Mouse (Mus musculus) bone marrow, adult 2 months (tissue): ENCODE results near the gene A830031A19Rik.

Source experiments
- CTCF ChIP-seq: fragments of 200-500 bp; IDR thresholded peaks from 2 replicates; pipeline ENCODE4 v1.5.1; 2011; ENCODE audit warnings: low read length, control low read depth; ENCODE audit not compliant: control insufficient read depth, insufficient read depth
- POLR2A ChIP-seq: fragments of 200-500 bp; IDR thresholded peaks from 2 replicates; pipeline ENCODE4 v1.6.1; 2011; ENCODE audit warnings: low read depth, mild to moderate bottlenecking, control low read depth, low read length, borderline replicate concordance; ENCODE audit not compliant: control insufficient read depth

DNA sequence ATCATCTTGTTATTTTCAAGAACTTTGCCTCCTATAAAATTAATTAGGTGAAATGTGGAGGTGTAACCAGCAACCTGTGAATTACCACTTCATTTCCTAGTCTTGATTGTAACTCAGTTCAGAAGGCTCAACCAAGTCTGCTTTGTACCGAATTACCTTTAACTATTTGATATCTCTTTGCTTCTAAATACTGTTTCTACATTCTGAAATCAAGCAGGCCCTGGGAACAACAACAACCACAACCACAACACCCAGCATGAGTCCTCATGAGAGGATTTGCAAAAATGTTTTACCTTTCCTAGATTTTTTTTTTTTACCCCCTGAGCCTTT is 8.2 kb upstream of the A830031A19Rik start:
- TF ChIP-seq CTCF (no peak), POLR2A (no peak)
